Mouse (Mus musculus) cerebellum, adult 2 months (tissue): Measurements from ENCODE around the gene Epb41. TPM values are rescaled to one million over a fixed set of nuclear protein-coding genes. Genes with fewer than 3 reads are reported as not detected.

Experiments
- DNase-seq, 2 experiments: peaks; one replicate each; pipeline ENCODE4 v3.0.0; 2021
- H3K27ac ChIP-seq: fragments of 200-500 bp; 2 replicates; pipeline ENCODE4 v1.5.1; 2012; ENCODE audit warnings: low read length, control low read depth, inconsistent platforms; ENCODE audit not compliant: insufficient read depth
- H3K27me3 ChIP-seq: fragments of 200-500 bp; 2 replicates; pipeline ENCODE4 v1.6.1; 2012; ENCODE audit warnings: inconsistent platforms, mild to moderate bottlenecking, low read length, moderate library complexity; ENCODE audit not compliant: control insufficient read depth, insufficient read depth
- H3K4me1 ChIP-seq: fragments of 200-500 bp; 2 replicates; pipeline ENCODE4 v1.6.1; 2011; ENCODE audit warnings: low read length; ENCODE audit not compliant: control insufficient read depth, insufficient read depth
- H3K4me3 ChIP-seq: fragments of 200-500 bp; replicated peaks from 2 replicates; pipeline ENCODE3; 2011; ENCODE audit warnings: mild to moderate bottlenecking, low read depth, low read length, control low read depth; ENCODE audit not compliant: insufficient read depth
- CTCF ChIP-seq: fragments of 200-500 bp; IDR thresholded peaks from 2 replicates; pipeline ENCODE4 v1.5.1; 2011; ENCODE audit warnings: low read depth, mild to moderate bottlenecking, control low read depth, low read length, moderate library complexity, borderline replicate concordance; ENCODE audit not compliant: insufficient read depth
- POLR2A ChIP-seq: fragments of 200-500 bp; IDR thresholded peaks from 2 replicates; pipeline ENCODE4 v1.6.1; 2011; ENCODE audit warnings: low read length, control low read depth, borderline replicate concordance; ENCODE audit not compliant: insufficient read depth
- WGBS: fragments of 180-500 bp; shearing (Covaris S2); methylation state at CpG from one replicate; pipeline ENCODE4 v1.1.7; 2018; 5-methylcytosine and 5-hydroxymethylcytosine counted together
- polyA plus RNA-seq: library from polyadenylated mRNA; depleted of rRNA; stranded (reverse); fragments of >200 nt; gene quantifications from 2 replicates; pipeline ENCODE4 v1.2.3, GENCODE M21; 2012

The Epb41 gene
- polyA plus RNA-seq, 1 experiment, result 174 TPM

DNA sequence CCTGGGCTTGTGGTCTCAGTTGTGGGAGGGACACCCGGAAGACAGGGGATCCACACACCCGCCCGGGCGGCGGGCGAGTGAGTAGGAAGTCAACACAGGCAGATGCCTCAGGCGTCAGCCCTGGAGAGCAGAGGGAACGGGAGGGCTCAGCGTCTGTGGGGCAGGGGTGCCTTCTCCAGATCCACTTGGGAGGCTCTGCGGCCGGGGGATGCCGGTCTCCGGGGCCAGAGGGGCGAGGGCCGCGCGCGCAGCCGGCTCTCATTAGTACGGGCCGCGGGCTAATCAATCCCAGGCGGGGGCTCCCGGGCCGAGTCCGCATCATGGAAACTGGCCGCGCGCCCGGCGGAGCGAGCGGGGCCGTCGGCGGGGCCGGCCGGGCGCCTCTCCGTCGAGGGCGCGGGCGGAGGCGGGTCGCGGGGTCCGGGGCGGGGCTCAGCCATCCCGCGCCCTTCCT lies 155.0 kb downstream of the Epb41 start:
- H3K4me3 ChIP-seq, result no peak overlapping the region
- TF ChIP-seq CTCF (no peak), POLR2A (no peak)
- DNase-seq, result no peak
- H3K4me1 ChIP-seq, result no peaks in the 10 kb centered on the region
- H3K27me3 ChIP-seq, result peaks cover 8% of the 10 kb centered on the region; the same call in 1 of the 2 replicates
- no peak overlapping the region for H3K27ac ChIP-seq
- 33% methylated on average over 51 of the region's 51 CpGs for WGBS

DNA sequence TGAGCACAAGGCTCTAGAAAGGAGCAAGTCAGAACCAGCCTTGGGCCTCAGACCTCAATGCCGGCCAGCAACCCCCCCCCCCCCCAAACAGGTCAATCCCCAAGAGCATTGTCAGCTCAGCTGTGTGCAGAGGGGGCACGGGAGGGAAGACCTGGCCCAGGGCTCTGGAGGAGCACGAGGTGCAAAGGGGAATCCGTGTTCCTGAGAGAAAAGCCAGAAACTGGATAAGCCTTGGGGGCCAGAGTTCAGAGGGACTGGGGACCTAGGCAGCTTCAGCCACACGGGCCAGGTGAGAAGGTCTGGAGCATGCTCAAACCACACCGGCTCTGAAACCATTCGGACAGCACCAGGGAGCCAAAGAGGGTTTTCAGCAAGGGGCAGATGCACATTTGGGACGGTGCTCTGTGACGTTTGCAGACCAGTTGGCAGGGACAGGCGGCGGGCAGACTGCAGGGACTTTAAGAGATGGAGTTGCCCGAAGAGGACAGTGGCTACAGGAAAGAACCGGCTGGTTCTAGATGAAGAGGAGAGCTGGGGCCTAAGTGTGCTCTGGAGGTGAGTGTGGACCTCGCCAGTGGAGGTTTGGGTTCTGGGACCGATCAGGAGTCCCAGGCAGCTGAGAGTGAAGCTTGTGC lies 155.5 kb downstream of the Epb41 start:
- Histone ChIP-seq H3K4me3 (no peak overlapping the region), H3K27ac (no peak overlapping the region), H3K4me1 (no peaks in the 10 kb centered on the region), H3K27me3 (peaks cover 8% of the 10 kb centered on the region; the same call in 1 of the 2 replicates)
- 54% methylated on average over 15 of the region's 15 CpGs for WGBS
- DNase-seq, result no peak
- TF ChIP-seq POLR2A (no peak), CTCF (no peak)

DNA sequence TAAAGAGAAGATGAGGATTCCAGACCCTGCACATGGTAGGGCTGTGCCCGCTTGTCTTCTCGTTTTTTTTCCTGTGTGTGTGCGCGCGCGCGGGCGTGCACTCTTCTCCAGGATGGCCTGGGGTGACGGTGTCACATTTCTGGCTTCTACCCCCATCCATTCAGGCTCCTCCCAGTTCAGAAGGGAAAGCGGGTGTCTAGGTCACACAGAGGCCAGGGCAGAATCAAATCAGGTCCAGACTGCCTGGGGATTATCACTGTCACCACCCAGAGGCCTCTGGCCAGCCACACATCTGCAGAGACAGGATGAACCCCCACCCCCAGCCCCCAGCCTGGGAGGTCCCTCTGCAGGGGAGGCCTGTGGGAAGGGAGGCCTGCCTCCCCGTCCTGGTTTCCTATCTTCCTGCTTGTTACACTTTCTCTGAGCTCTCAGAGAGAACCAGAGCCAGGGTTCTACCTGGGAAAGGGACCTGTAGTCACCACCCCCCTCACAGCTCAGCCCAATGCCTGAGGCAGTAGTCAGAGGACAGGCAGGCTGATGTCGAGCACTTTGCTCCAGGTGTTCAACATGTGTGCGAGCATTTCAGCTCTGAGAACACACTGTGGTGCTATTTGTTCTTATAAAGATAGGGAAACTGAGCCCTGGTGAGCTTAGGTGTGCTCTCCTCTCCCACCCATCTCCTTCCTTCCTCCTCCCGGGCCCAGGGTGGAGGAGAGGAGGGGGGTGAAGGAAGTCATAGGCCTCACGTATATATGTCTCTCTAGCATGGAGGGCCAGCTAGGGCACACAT lies 156.2 kb downstream of the Epb41 start:
- whole genome bisulfite sequencing, result 57% methylated on average over 15 of the region's 15 CpGs
- Histone ChIP-seq H3K4me3 (no peak overlapping the region), H3K27ac (no peak overlapping the region), H3K4me1 (no peaks in the 10 kb centered on the region), H3K27me3 (peaks cover 8% of the 10 kb centered on the region; the same call in 1 of the 2 replicates)
- no peak for DNase-seq
- TF ChIP-seq CTCF (no peak), POLR2A (no peak)

DNA sequence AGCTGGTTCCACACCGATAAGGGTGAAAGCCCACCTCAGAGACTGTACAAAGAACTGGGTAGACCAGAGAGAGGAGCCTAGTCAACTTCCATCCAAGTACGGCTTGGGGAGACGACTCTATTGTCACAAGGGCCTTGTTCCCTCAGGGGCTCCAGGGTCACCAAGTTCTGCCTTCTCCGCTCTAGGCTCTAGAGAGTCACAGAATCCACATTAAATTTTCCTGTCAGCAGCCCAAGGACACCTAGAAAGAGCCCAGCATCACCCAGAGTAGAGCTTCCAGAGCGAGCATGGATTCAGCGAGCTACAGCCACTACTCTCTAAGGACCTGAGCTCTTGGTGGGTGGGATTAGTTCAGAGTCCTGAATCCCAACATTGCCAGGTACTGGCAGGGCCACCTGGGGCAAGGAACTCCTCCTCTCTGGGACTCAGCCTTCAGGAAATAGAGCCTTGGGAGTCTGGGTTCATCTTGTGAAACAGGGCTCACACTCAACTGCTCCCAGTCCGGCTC lies 157.0 kb downstream of the Epb41 start:
- 87% methylated on average over 7 of the region's 7 CpGs for WGBS
- H3K27me3 ChIP-seq, result peaks cover 8% of the 10 kb centered on the region; the same call in 1 of the 2 replicates
- H3K4me3 ChIP-seq, result no peak overlapping the region
- no peak for TF ChIP-seq POLR2A
- TF ChIP-seq CTCF, result no peak
- no peaks in the 10 kb centered on the region for H3K4me1 ChIP-seq
- H3K27ac ChIP-seq, result no peak overlapping the region
- no peak for DNase-seq

DNA sequence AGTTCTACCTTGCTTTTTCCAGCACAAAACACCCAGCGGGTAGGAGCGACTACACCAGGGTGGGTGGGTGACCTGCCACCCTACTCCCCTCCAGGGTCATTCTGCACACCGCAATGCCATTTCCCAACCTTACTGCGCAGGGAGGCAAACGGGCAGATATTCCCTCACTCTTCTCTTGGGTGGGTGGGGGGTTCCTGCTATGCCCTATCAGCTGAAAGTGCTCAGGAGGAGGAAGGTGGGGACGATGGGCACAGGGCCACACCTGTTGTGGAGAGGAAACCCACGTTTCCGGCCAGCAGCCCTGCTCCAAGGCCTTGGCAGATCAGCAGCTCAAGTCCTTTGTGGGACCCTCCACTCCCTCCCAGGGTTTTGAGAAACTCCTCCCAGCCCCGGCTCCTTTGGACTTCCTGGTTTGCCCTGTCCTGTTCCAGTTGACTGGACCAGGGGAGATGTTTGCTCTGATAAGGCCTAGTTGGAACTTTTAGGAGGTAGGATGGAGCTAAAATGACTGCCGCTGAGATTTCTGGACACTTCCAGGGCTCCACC lies 158.0 kb downstream of the Epb41 start:
- WGBS, result 77% methylated on average over 10 of the region's 10 CpGs
- Histone ChIP-seq H3K27me3 (peaks cover 7% of the 10 kb centered on the region; the same call in 1 of the 2 replicates), H3K4me1 (no peaks in the 10 kb centered on the region), H3K27ac (no peak overlapping the region), H3K4me3 (no peak overlapping the region)
- DNase-seq, result no peak
- TF ChIP-seq POLR2A, result no peak

DNA sequence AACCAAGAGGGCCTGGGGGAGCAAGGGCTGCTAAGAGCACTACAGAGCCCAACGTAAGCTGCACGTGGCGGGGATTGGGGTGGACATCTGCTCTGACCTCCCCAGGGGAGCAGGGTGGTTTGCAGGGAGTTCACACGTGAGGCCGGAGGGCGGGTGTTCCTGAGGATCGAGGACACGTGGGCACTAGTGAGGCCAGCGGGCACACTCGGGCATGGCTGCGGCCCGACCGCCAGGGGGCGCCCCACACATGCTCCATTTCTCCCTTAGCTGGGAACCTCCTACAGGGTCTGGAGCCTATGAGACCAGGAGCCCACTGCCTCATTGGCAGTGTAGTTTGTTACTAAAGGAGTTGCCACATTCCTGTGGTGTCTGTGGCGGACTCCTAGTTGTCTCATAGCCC lies 158.7 kb downstream of the Epb41 start:
- Histone ChIP-seq H3K4me1 (no peaks in the 10 kb centered on the region), H3K4me3 (no peak overlapping the region), H3K27me3 (peaks cover 1% of the 10 kb centered on the region; the same call in 1 of the 2 replicates), H3K27ac (no peak overlapping the region)
- TF ChIP-seq CTCF (peak; percentile 81), POLR2A (no peak)
- WGBS, result 7% methylated on average over 15 of the region's 15 CpGs
- DNase-seq, result peak; percentile 53 to 70

DNA sequence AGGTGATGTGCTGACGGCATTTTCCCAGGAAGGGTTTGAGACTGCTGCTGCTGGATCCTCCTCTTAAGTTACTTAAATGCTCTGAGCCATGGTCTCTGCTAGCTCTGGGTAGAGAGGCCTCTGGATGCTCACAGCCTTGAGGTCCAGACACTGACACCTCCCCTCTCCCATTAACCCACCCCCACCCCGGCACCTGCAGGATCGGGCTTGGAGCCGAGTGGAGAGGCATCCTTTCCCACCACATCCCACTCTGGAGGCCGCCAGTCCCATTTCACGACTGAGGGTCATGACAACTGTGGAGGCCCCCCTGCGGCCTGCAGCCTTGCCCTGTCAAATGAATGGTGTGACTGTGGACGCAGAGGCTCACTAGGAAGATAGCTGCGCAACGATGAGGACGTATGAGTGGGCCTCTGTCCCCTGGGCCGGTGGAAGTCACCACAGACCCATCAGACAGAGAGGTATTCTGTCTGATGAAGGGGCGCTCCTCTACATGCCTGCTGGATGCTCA lies 159.2 kb downstream of the Epb41 start:
- Histone ChIP-seq H3K27ac (no peak overlapping the region), H3K27me3 (no peaks in the 10 kb centered on the region), H3K4me3 (no peak overlapping the region), H3K4me1 (no peaks in the 10 kb centered on the region)
- WGBS, result 49% methylated on average over 13 of the region's 13 CpGs
- no peak for DNase-seq
- TF ChIP-seq CTCF, result no peak
- no peak for TF ChIP-seq POLR2A
